Mouse (Mus musculus): ENCODE measurements around the gene Kpnb1.

Gene Kpnb1

DNA sequence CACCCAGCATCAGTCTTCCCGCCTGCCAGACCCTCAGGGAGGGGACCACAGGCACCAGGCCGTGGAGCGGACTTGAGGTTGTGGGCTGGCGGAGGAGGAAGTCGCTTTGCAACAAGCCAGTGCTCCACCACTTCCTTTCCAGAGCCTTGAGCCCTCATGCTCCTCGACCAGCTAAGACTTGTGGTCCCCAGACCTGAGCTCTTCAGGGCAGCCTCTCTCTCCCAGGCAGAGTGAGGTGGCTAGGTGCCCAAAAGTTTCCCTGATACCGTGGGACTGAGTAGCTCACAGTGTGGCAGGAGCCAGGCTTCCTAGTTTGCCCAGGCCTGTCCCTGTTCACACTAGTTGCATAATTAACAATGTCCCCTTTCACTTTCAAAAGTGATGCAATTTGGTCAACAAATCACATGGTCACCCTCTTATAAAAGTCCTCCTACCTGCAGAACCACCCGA, 45.5 kb downstream of the Kpnb1 start:
- peak; percentile 41 to 63 for DNase-seq (ENCODE audit: low spot score in 2 of 2)

DNA sequence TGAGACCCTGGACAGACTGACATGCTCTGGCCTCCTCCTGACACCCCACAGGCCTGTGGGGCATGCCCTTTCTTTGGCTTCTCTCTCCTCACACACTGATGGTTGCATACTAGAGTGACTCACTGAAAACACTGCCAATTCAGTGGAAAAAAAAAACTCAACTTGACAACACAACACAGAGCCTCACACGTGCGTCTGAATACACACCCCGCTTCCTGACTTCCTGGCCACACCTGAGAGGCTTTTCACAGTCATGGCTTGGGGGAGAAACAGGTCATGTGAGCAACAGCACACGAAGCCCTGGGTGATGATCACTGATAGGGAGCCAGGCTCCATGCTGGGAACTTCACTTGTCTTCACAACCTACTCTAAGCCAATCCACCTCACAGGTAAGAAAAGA, 46.9 kb downstream of the Kpnb1 start:
- DNase-seq (ENCODE audit: low spot score in 2 of 2), result no peak

DNA sequence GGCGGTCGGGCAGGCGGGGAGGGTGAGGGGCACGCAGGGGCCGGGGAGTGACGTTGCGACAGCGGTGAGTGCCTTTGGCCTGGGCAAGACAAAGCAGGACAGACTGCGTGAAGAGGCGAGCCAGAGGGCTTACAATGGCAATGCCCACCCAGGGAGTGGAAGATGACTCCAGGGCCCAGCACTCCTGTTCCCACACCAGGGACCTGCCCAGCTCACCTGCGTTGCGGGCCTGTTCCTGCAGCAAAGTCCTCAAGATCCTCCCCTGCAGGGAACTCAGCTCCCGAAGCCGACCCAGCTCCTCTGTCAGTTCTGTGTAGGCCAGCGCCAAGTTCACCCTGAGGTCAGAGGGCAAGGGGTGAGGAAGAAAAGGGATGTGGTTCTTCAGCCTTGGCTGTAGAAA, 48.4 kb downstream of the Kpnb1 start:
- DNase-seq (ENCODE audit: low spot score in 2 of 2), result no peak

DNA sequence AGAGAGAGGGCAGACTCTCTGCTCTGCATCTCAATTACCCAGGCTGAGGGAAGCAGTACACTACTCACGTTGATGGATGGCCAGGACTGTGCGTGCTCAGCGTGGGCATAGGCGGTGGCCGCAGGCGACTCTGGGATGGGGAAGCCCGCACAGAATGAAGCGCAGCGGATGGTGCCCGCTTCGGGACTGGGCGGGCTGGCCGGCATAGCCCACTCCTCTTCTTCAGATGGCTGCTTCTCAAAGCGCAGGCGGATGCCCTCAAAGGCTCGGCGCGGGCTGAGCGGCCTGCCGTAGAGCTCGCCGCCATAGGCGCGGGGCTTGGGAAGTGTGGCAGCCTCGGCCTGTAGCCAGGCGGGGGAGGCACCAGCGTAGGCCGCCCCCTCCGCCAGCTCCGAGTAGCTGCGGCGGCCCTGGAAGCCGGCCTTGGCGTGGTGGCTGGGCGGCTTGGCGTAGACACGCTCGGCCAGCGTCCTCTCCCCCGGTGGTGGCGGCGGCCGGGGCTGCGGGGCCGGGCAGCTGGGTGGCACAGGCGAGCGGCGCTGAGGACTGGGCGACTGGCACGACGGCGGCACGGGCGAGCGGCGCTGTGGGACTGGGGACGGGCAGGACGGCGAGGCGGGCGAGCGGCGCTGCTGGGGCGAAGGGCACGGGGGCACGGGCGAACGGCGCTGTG, 49.0 kb downstream of the Kpnb1 start:
- no peak for DNase-seq (ENCODE audit: low spot score in 2 of 2)

DNA sequence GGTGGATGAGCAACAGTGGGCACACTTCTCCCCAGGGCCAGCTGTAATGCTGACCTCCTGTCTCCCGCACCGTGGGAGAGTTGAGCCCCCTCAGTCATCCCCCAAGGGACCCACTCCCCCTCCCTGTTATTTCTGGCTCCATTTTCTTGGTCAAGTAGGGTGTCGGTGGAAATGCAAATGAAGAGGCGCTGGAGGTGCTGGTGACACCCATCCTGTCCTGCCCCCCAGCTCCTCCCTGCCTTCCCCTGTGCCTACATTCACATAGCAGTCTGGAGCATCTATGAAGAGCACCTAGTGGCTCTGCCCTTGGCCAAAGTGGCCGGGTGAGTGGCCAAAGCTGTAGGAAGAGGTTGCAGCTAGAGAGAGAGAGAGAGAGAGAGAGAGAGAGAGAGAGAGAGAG, 54.4 kb downstream of the Kpnb1 start:
- no peak for DNase-seq (ENCODE audit: low spot score in 2 of 2)

DNA sequence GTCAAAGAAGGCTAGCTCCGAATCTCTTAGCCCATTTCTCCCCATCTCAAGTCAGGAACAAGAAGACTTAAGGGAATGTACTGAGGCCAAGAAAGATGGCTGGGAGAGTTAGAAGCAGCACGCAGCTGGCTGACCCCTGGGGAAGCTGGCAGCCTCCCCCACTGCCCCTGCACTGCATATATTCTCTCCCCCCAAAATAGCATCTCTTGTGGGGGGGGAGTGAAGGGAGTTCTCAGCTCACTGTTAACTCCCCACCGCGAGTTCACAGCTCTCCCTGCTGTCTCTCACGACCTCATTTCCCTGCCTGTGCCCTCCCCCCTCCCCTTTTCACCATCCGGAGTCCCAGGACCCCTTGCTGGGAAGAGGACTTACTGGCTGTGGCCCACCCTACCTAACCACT, 55.5 kb downstream of the Kpnb1 start:
- no peak for DNase-seq (ENCODE audit: low spot score in 2 of 2)

DNA sequence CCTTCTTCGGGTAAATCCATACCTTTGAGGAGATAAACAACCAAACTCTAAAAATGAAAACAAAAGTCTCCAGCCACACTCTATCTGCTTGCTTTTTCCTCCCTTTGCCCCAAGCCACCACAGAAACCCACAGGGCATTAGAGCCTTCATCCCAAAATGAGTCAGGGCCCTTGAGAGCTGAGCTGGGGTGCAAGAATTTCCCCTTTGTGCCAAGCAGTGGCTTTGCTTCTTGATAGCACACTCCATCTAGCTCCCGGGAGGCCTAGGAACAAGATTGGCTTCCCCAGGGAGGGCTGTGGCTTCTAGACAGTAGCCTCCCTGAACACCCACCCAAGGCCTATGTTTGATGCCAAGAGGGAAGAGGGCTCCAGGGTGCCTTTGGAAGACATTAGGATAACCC, 56.0 kb downstream of the Kpnb1 start:
- no peak for DNase-seq (ENCODE audit: low spot score in 2 of 2)

DNA sequence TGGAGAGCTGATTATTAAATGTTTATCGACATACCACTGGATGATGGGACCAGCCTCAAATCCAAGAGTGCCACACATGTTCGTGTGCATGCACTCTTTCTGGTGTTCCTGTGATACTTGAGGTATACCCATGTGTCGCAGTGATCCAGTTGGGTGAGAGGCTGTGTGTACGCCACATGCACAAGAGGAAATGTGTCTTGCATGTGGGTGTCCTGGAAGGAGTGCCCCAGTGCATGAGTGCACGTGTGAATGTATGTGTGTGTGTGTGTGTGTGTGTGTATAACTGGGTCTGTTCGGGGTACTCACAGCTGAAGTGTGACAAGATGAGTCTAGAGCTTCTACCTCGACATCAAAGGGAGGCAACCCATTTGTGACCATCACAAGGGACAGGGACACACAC, 57.4 kb downstream of the Kpnb1 start:
- no peak for DNase-seq (ENCODE audit: low spot score in 2 of 2)

DNA sequence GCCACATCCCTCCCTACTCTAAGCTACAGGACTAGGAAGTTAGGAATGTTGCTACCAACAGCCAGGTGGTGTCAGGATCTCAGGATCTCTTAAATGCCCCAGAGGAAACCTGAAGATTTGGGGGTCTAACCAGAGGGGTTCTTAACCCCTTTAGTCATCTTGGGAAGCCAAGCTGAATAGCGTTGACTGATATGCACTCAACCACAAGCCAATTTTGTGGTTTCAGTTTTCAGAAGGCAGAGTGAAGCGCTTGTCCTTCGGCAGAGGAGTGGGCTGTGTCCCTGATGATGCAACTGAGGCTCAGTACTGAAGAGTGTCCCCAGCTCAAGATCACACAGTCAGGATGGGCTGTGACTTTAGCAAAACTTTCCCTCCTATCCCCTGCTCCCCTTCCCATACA, 58.7 kb downstream of the Kpnb1 start:
- no peak for DNase-seq (ENCODE audit: low spot score in 2 of 2)

DNA sequence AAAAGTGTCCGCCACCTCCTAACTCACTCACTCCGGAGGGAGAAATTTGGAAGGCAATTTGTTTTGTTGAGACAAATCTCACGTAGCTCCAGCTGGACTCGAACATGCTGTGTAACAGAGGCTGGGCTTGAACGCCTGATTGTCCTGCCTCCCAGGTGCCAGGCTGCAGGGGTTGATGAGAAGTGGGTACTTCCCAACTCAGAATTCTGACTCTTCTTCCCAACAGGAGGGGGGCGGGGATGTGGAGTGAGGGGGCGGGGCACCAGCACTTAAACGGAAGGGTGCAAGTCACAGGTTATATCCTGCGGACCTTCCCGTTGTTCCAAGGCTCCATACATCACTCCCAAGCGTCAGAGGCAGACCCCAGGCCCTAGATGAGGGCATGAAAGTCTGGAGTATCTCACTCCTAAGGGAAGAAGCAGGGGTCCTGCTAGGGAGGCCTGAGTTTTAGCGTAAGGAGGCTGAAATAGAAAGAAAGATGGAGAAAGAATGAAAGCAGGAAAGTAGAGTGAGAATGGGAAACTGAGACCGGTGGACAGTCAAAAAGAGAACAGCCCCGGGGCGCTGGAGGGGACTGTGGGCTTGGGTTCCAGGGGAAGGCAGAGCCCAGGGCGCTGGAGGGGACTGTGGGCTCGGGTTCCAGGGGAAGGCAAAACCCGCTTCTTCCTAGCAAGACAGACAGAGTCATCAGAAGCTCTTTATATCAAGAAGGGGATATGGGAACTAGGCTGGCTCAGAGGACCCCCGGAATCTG, 60.0 kb downstream of the Kpnb1 start:
- DNase-seq (ENCODE audit: low spot score in 2 of 2), result no peak

DNA sequence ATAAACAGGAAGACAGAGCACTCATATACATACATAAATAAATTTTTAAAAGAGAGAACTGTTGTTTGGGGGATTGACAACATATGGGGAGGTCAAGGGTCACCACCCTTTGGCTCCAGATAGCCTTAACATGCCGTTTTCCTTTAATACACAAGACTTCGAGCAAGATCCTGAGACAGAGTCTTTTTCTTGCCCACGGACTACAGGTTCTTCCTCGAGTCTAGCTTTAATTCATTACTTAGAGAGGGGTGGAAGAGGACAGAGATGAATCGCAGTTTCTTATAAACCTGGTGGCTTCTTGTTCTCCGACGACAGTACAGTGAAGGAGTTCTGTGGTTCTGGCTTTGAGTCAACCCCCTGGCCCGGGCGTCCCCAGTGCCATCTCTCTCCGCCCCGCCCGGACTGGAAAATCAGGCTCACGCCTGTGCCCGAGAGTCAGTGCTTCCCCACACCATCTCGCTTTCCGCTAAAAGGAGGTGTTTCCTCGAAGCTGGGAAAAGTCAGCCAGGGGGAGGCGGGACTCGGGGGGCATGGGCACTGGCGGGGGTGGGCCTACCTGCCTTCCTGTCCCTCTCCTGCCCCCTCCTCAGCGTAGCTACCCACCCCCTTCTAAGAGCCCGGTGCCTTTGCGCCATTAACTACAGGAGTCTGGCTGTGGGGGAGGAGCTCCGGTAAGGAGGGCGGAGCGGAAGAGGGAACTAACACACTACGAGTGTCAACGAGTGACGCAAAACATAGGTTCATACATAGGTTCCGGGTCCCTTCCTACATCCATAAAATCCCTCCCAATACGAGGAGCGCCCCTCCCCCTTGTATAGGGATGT, 60.8 kb downstream of the Kpnb1 start:
- DNase-seq (ENCODE audit: low spot score in 2 of 2), result peak; percentile 34 to 76

DNA sequence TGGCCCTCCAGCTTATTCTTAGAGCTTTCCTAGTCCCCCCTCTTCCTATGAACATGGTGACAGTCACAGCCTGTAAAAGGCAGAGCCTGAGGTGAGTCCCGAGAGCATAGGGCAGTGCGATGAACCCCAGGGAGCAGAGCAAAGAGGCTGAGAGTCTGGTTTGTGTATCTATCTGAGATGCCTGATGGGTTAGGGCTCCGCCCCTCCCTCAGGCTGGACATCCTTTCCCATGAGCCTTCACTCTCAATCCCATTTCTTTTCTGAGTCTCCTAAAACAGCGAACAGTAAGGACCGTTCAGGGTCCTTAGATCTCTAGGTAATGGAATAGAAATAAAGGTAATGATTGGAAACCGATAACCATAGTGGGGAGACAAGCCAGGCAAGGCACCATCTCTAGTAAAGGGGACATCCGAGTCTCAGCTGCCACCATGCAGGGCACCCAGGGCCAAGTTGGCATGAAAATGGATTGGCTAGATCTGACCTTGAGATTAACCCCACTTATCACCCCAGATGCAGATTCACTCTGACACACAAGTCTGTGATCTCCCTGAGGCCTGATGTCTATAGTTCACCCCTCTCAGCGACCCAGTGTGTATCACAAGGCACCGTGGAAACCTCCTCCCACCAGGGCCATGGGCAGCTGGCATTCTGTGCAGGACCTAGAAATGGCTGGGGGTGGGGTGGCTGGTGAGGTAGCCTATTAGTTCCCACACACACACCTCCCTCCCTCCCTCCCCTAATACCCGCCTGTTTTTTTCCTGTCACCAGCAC, 63.2 kb downstream of the Kpnb1 start:
- no peak for DNase-seq (ENCODE audit: low spot score in 2 of 2)

DNA sequence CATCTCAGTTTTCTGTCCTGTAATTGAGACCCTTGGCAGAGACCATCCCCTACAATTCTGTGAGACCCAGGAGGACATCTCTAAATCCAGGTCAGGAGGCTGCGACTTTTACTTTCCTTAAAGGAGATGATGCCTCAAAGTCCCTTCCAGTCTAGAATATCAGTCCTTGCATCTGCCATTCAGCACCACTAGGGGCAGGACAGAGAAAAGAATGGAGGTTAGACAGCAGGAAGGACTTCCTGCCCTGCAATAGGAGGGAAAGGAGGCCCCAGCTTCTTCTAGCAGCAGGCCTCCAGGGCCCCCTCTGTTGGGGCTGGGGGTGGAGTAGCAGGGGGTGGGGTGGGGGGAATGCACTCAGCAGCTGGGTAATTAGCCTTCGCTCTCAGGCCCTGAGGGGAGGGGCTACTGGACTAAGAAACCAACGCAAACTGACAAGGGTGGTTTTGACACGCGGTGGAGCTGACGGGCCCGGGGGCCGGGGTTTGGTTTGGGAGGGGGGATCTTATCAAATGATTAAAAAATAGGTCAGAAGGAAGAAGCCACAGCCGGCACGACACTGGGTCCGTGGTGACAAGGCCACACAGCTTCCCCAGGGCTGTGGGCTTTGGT, 64.3 kb downstream of the Kpnb1 start:
- DNase-seq (ENCODE audit: low spot score in 2 of 2), result no peak

DNA sequence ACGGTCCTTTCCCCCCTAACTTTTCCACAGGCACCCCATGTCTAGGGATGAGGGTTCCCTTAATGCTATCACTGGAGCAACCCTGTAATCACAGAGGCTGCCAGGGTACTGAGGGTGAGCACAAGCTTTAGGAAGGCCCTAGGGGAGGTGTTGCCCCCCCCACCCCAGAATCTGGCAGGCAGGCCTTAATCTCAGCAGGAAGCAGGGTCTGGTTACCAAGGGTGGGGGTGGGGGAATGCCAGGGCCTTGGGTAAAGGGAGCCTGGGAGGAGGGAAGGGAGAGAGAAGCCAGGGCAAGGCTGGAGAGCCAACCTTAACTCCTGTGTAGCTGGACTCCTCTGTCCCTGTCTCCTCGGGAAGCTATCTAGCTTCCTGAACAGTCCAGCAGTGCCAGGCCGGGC, 67.0 kb downstream of the Kpnb1 start:
- DNase-seq (ENCODE audit: low spot score in 2 of 2), result no peak

DNA sequence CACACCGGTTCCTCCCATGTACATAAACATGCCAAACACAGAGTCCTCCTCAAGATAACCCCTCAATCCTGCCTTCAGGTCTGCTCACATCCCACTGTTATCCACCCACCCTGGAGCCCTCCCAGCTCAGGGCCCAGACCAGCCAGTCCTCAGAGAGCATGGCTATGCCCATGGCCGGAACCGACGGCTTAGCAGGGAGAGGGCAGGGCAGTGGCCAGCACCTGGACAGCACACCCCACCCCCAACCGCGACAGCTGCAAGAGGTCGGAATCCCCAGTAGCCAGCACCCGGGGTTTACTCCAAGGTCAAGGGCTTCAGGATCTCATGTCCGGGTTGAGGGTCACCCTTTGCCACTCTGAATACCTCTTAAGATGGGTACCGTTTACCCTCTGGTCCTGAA, 67.5 kb downstream of the Kpnb1 start:
- DNase-seq (ENCODE audit: low spot score in 2 of 2), result no peak

DNA sequence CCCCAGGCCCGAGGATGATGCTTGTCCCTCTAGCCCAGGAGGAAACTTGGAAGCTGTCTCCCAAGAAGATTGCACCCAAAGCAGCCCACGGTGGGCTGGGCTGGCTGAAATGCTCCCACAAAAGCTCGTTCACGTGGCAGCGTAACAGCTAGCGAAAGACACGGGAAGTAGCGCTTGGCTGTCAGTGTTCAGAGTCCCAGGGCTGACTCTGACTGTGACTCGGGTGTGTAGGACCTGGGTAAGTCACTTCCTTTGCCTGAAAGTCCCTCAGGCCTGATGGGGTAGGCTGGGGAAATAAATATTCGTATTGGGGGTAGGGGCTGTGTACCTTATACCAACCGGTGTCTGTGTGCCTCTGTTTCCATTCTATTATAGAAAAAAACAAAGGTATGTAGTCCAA, 71.9 kb downstream of the Kpnb1 start:
- no peak for DNase-seq (ENCODE audit: low spot score in 2 of 2)

DNA sequence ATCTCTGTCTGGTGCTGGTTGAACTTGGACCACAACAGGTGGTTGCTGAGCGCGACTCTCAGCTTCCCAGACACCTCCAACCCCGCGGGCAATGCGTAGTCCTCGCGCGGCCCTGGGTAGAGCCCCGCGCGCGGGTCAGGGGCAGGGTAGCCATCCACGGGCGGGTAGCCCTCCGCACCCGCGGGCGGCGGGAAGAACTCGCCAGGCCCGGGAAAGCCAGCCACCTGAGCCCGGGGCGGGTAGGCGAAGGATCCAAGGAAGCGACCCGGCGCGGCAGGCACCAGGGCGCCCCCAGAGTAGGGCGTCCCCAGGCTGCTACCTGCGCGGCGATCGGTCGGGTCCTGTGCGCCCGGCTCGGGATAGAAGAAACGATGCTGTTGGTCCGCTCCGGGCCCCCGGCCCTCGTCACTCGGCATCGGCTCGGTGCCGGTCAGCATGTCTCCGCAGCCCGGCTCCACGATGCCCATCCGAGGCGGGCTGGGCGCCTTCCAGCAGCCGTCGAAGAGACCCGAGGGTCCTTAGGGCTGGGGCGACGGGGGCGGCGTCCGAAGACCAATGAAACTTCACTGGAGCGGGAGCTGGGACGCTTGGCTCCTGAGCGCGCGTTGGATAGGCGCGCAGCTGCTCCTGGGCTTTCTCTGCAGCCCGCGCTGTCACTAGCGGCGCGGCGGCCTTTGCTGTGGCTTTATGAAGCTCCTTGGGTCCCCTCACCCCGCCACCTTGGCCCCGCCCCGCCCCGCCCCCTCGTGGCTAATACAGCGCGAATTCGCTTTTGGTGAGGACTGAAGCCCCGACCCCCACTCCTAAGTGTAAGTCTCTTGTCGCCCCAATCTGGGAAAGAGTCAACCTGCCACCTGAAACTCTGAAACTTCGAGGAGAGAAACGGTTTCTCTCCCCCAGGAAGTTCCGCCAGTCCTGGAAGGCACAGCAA, 72.7 kb downstream of the Kpnb1 start, which contains the start of gene Tbx21:
Tbx21 (minus strand) TSS at position 661 of the 931 bp plus-strand sequence.
- DNase-seq (ENCODE audit: low spot score in 2 of 2), result no peak

DNA sequence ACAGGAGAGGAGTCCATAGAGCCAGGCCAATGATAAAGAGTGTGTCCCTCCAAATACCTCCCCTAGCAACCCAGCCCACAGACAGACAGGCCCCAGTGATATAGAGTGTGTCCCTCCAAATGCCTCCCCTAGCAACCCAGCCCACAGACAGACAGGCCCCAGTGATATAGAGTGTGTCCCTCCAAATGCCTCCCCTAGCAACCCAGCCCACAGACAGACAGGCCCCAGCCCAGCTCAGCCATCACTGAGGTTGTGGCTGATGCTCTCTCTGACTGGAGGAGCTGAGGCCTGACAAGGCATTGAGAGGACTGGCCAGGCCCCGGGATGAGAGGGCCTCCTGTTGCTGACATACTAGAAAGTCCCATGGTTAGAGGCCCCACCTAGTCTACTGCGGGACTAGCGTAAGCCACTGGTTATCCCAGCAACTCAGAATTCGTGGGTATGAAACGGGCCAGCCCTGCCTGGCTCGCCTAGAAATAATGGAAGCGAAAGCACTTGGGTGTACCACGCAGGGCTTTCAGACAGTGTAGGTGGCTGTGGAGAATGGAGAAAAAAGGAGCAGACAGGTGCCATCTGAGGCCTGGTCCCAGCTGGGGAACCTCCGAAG, 75.1 kb downstream of the Kpnb1 start:
- no peak for DNase-seq (ENCODE audit: low spot score in 2 of 2)

Data from spleen, postnatal 10 days (tissue).